Comparison of ENCODE assay signal across 27 mouse cellular contexts in the genomic region with DNA sequence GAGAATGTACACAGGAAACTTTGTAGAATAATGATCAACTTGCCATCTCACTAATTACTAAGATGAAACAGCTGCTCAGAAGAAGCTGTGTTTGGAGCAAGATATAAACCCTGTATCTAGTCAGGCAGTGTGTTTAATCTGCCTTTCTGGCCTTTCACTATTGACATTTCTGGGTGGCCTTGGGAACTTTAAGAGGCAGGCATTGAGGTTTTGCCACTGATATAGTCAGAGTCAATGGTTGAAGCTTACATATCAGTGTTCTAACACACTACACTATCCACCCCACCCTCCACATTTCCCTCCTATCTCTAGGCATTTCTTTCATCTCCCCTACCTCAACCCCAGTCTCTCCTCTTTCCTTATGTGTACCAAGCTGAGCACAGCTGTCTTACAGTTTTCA.
DNase-seq lines count a peak whose midpoint lies in the region; ATAC-seq and TF ChIP-seq lines count a peak whose summit lies in the region.
"Had no signal": no experiment of that assay in that cellular context is flagged by ENCODE, and none has a peak within 500 bp of the region (broad histone marks: within the 10 kb centered on the region; RNA-seq: fewer than 3 reads in every experiment).

No protein-coding gene starts in this region.

- TF ChIP-seq EP300 in heart, postnatal 0 days (IDR thresholded peaks at IDR 0.05; ENCODE audit: low read depth), result no peak
- TF ChIP-seq EP300 in liver, postnatal 0 days (IDR thresholded peaks at IDR 0.05; ENCODE audit: low read depth), result 0 out of 2 replicates have a peak, but pooled peaks have one; percentile 8

- no peak overlapping the region for H3K9ac ChIP-seq in heart, postnatal 0 days (replicated peaks; ENCODE audit: low read depth, low read length)
- no peak overlapping the region for H3K9ac ChIP-seq in liver, embryonic 12.5 days
- no peak overlapping the region for H3K9ac ChIP-seq in liver, postnatal 0 days (replicated peaks)
- H3K9ac ChIP-seq: forebrain, postnatal 0 days; hindbrain, embryonic 13.5 days; limb, embryonic 15.5 days; neural tube, embryonic 12.5 days had no signal

- H3K4me2 ChIP-seq in heart, postnatal 0 days (ENCODE audit: low read depth, low read length), result no peak overlapping the region
- H3K4me2 ChIP-seq in liver, embryonic 12.5 days, result peak overlapping the region; percentile 25; the same call in 1 of the 2 replicates
- H3K4me2 ChIP-seq in liver, postnatal 0 days (ENCODE audit: low read depth, low read length), result no peak overlapping the region
- H3K4me2 ChIP-seq: heart, embryonic 11.5 days; hindbrain, embryonic 13.5 days; limb, embryonic 15.5 days; neural tube, embryonic 12.5 days had no signal

- H3K27me3 ChIP-seq in heart, postnatal 0 days (ENCODE audit: control insufficient read depth, insufficient read depth, low read length), result no peaks in the 10 kb centered on the region
- no peaks in the 10 kb centered on the region for H3K27me3 ChIP-seq in liver, embryonic 12.5 days (replicated peaks)
- H3K27me3 ChIP-seq in liver, postnatal 0 days (ENCODE audit: insufficient read depth, low read length), result no peaks in the 10 kb centered on the region
- H3K27me3 ChIP-seq: hindbrain, embryonic 13.5 days; limb, embryonic 15.5 days; neural tube, embryonic 12.5 days had no signal

- ATAC-seq in heart, postnatal 0 days (ENCODE audit: insufficient read depth, low read depth), result 0 out of 2 replicates have a peak, but pooled peaks have one; percentile 28
- ATAC-seq in liver, embryonic 12.5 days, result peak; percentile 93
- peak; percentile 60 for ATAC-seq in liver, postnatal 0 days
- ATAC-seq: forebrain, postnatal 0 days; intestine, postnatal 0 days; lung, postnatal 0 days had no signal

- peaks cover 53% of the 10 kb centered on the region for H3K4me1 ChIP-seq in heart, postnatal 0 days (ENCODE audit: control insufficient read depth, insufficient read depth)
- H3K4me1 ChIP-seq in liver, embryonic 12.5 days, result peaks cover 36% of the 10 kb centered on the region
- no peaks in the 10 kb centered on the region for H3K4me1 ChIP-seq in liver, postnatal 0 days (ENCODE audit: insufficient read depth)
- H3K4me1 ChIP-seq: limb, embryonic 10.5 days; limb, embryonic 15.5 days; midbrain, embryonic 10.5 days; neural tube, embryonic 12.5 days had no signal

- H3K27ac ChIP-seq in heart, postnatal 0 days (ENCODE audit: low read depth), result peak overlapping the region; percentile 22; the same call in 1 of the 2 replicates
- peak overlapping the region; percentile 36; the same call in 1 of the 2 replicates for H3K27ac ChIP-seq in liver, embryonic 12.5 days
- H3K27ac ChIP-seq in liver, postnatal 0 days (ENCODE audit: low read depth), result no peak overlapping the region
- H3K27ac ChIP-seq: hindbrain, embryonic 13.5 days; limb, embryonic 10.5 days; limb, embryonic 15.5 days; macrophage; midbrain, embryonic 10.5 days; neural tube, embryonic 12.5 days had no signal

- peaks cover 3% of the 10 kb centered on the region; the same call in 1 of the 2 replicates for H3K9me3 ChIP-seq in heart, postnatal 0 days (replicated peaks; ENCODE audit: control insufficient read depth, low read length)
- H3K9me3 ChIP-seq in liver, embryonic 12.5 days (replicated peaks), result no peaks in the 10 kb centered on the region
- peaks cover 3% of the 10 kb centered on the region for H3K9me3 ChIP-seq in liver, postnatal 0 days (ENCODE audit: low read length)
- H3K9me3 ChIP-seq: limb, embryonic 10.5 days; limb, embryonic 15.5 days; midbrain, embryonic 10.5 days; neural tube, embryonic 12.5 days had no signal

- no peaks in the 10 kb centered on the region for H3K36me3 ChIP-seq in heart, postnatal 0 days (replicated peaks; ENCODE audit: control insufficient read depth, insufficient read depth, low read length)
- no peaks in the 10 kb centered on the region for H3K36me3 ChIP-seq in liver, embryonic 12.5 days
- no peaks in the 10 kb centered on the region for H3K36me3 ChIP-seq in liver, postnatal 0 days (replicated peaks; ENCODE audit: insufficient read depth, low read length)
- H3K36me3 ChIP-seq: hindbrain, embryonic 13.5 days; limb, embryonic 10.5 days; limb, embryonic 15.5 days; midbrain, embryonic 10.5 days; neural tube, embryonic 12.5 days had no signal

- no peak for DNase-seq in heart, postnatal 0 days (ENCODE audit: low spot score)
- no peak for DNase-seq in heart, adult 18-20 months
- DNase-seq in c-Kit-positive CD71-positive TER-119-positive erythroid progenitor cells, embryonic 14.5 days (ENCODE audit: low spot score), result peak; percentile 36
- no peak for DNase-seq in liver, postnatal 0 days
- no peak for DNase-seq in lung, postnatal 36 days
- no peak for DNase-seq in kidney, postnatal 4 days
- DNase-seq: B cell, adult 2 months; cerebellum, adult 11-12 months; cerebellum, adult 9-11 months; forebrain, postnatal 0 days; layer of hippocampus, adult 9-11 months; right cerebral cortex, adult 18-20 months; spleen, adult 18-20 months; thymus, adult 2 months; thymus, postnatal 4 days had no signal

- TF ChIP-seq CTCF in heart, postnatal 0 days (IDR thresholded peaks at IDR 0.05; ENCODE audit: low read depth), result no peak
- no peak for TF ChIP-seq CTCF in liver, postnatal 0 days (IDR thresholded peaks at IDR 0.05; ENCODE audit: low read depth)

- no peak overlapping the region for H3K4me3 ChIP-seq in heart, postnatal 0 days (ENCODE audit: low read depth, low read length)
- no peak overlapping the region for H3K4me3 ChIP-seq in liver, embryonic 12.5 days
- no peak overlapping the region for H3K4me3 ChIP-seq in liver, postnatal 0 days (ENCODE audit: low read depth, low read length)
- H3K4me3 ChIP-seq: erythroblast, embryonic 14.5 days; hindbrain, embryonic 13.5 days; limb, embryonic 10.5 days; limb, embryonic 15.5 days; midbrain, embryonic 10.5 days; myocyte; neural tube, embryonic 12.5 days had no signal

Comparison
In these comparisons a context has a peak if more than half of its experiments do, and no peak if none do; other contexts are left out.
1. ATAC-seq: peak in every context shown above with its lines; median percentile 93 in liver, embryonic 12.5 days; 60 in liver, postnatal 0 days; 28 in heart, postnatal 0 days.